Mouse (Mus musculus): ENCODE measurements at regions not wholly inside any gene's neighbourhood (a gene's known extent, or its start where the extent isn't known, plus 50 kb on each side); places are given as distances from the start of the nearest gene placed in this dataset.

DNA sequence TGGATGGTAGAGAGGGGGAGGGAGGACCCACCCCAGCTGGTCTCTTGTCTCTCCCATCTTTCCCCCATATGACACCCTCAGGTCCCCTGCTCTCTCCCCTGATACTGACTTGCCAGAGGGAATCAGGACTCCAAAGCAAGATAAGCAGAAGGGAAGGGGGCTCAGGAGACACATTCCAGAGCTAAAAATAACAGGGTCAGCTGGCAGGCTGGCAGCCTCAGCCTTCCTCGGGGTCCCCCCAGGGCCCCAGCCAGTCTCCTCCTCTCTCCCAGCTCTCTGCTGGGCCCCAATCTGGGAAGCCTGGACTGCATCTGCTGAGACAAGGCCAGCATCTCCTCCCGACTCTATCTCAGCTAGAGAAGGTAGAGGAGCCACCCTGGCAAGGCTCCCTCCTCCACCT is 66.4 kb downstream of the Irf2bpl start:
- Histone ChIP-seq H3K4me1 (peaks cover 69% of the 10 kb centered on the region), H3K4me3 (no peak overlapping the region), H3K9me3 (no peaks in the 10 kb centered on the region), H3K9ac (no peak overlapping the region), H3K27me3 (replicated peaks) (no peaks in the 10 kb centered on the region), H3K27ac (peak overlapping the region; percentile 94), H3K4me2 (no peak overlapping the region), H3K36me3 (replicated peaks) (no peaks in the 10 kb centered on the region)
- ATAC-seq (replicated peaks) = no peak
- 16% methylated on average over 2 of the region's 2 CpGs for WGBS

DNA sequence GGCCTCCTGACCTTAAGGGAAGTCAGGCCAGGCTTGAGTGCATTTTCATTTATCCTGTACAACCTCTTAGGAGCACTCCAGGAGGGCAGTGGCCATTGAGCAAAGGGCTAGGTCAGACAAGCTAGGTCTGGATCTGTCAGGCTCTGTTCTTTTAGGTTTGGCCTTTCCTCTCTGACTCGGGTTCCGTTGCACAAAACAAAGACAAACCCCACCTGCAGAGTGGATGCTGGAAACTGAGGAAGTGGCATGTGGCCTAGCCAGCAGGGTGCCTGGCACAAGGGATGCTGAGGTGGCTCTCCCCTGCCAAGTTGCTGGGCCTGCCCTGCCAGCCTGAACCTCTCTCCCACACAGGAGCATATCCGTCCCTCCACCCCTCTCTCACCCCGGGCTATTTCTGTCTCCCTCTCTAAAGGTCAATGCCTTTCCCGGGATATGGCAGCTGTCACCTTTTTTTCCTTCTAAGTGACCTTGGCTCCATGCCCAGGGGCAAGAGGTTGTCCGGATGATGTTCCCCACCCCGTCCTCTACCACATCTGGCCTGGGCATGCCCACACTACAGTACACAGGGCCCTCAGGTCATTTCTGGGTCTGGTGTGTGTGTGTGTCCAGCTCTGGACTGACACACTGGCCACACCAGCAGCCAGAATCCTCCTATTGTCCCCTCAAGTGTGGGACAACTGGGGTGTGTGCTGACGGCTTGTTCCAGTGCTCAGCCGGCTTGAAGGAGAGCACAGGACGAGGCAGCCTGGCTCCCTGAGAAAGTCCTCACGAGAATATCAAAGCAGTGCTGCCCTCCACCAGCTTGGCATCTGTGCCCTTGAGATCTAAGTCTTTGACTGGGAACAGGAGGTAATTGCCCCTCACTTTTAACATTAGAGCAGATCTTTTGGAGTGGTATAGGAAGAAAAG is 67.6 kb downstream of the Irf2bpl start:
- Histone ChIP-seq H3K27ac (peak overlapping the region; percentile 94), H3K27me3 (replicated peaks) (no peaks in the 10 kb centered on the region), H3K36me3 (replicated peaks) (no peaks in the 10 kb centered on the region), H3K4me2 (peak overlapping the region; percentile 33; the same call in 1 of the 2 replicates), H3K4me1 (peaks cover 74% of the 10 kb centered on the region), H3K9ac (no peak overlapping the region), H3K9me3 (no peaks in the 10 kb centered on the region), H3K4me3 (no peak overlapping the region)
- WGBS = 12% methylated on average over 11 of the region's 11 CpGs
- ATAC-seq (replicated peaks) = no peak

DNA sequence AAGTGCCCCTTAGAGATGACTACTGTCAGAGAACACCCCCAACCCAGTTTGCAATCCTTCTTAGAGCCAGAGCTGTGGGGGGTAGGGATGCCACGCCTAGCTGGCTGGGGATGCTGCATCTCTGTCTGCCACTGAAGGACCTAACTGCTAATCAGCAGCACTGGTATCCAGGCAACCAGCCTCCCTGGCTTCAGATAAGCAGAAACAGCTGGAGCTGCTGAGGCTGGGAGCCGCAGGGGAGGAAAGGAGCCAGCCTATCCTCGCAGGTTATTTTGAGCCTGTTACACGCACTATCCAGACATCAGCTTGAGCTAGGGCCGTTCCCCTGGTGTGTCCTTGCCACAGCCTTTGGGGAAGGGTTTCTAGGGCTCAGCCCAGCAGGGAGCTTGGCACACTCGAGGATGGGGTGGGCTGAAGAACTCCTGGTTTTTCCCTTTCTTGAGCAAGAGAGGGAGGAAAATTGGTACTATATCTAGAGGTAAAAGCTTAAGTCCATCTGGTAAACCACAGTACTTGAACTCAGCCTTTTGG is 68.4 kb downstream of the Irf2bpl start:
- no peaks in the 10 kb centered on the region for H3K36me3 ChIP-seq (replicated peaks)
- no peak overlapping the region for H3K9ac ChIP-seq
- H3K9me3 ChIP-seq = no peaks in the 10 kb centered on the region
- H3K4me2 ChIP-seq = peak overlapping the region; percentile 33
- H3K27me3 ChIP-seq (replicated peaks) = no peaks in the 10 kb centered on the region
- 0% methylated on average over 6 of the region's 6 CpGs for WGBS
- H3K4me3 ChIP-seq = no peak overlapping the region
- peak overlapping the region; percentile 94 for H3K27ac ChIP-seq
- peaks cover 74% of the 10 kb centered on the region for H3K4me1 ChIP-seq
- ATAC-seq (replicated peaks) = peak; percentile 90

DNA sequence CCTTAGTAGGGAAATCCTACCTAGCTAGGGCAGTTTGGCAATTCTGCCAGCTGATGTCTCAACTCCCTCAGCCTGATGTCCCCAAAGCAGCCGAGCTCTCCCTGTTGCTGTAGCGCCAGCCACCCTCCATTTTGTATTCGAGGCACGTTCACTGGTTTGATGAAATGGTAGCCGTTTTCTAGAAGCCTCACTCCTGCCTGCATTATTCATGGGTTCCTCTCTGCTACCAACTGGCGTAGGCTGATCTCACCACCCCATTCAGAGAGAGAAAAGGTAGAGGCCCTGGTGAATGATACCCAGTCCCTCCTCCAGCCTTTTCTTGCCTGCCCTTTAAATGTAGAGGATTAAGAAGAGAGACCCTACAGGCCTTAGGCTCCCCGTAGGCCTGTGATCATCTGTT is 69.9 kb downstream of the Irf2bpl start:
- no peak overlapping the region for H3K4me2 ChIP-seq
- 20% methylated on average over 7 of the region's 7 CpGs for WGBS
- ATAC-seq (replicated peaks) = peak; percentile 18; the same call in 1 of the 2 replicates

More for the DNA sequence above, 69.9 kb downstream of the Irf2bpl start:
- H3K27ac ChIP-seq = peak overlapping the region; percentile 94
- H3K9me3 ChIP-seq = no peaks in the 10 kb centered on the region
- H3K9ac ChIP-seq = no peak overlapping the region
- H3K4me1 ChIP-seq = peaks cover 87% of the 10 kb centered on the region
- no peaks in the 10 kb centered on the region for H3K27me3 ChIP-seq (replicated peaks)
- no peak overlapping the region for H3K4me3 ChIP-seq
- no peaks in the 10 kb centered on the region for H3K36me3 ChIP-seq (replicated peaks)

All from midbrain, embryonic 15.5 days (tissue).